Mouse (Mus musculus) hindbrain, embryonic 14.5 days (tissue): ENCODE results near the gene Zcchc12. TPM values are rescaled to one million over a fixed set of nuclear protein-coding genes. Genes with fewer than 3 reads are reported as not detected.

Source experiments
- ATAC-seq: fragments of 200-750 bp; cut with Nextera tagmentation; 2 replicates; pipeline ENCODE4 v1.8.0; 2017; ENCODE audit warnings: moderate number of reproducible peaks, mild to moderate bottlenecking, moderate TSS enrichment, moderate library complexity; ENCODE audit not compliant: low FRiP score
- DNase-seq: peaks from one replicate; pipeline ENCODE4 v3.0.0-alpha.2; 2015; ENCODE audit warnings: low spot score
- H3K27ac ChIP-seq: fragments of 300-500 bp; sonication (generic); 2 replicates; pipeline ENCODE4 v1.5.1; 2014; ENCODE audit warnings: mild to moderate bottlenecking, moderate library complexity
- H3K27me3 ChIP-seq: fragments of 300-500 bp; sonication (generic); 2 replicates; pipeline ENCODE4 v1.6.1; 2014; ENCODE audit warnings: mild to moderate bottlenecking, low read length, mixed read lengths; ENCODE audit not compliant: control insufficient read depth, insufficient read depth
- H3K36me3 ChIP-seq: fragments of 300-500 bp; sonication (generic); replicated peaks from 2 replicates; pipeline ENCODE4 v1.6.1; 2014; ENCODE audit not compliant: control insufficient read depth, insufficient read depth
- H3K4me1 ChIP-seq: fragments of 300-500 bp; sonication (generic); replicated peaks from 2 replicates; pipeline ENCODE4 v1.6.1; 2014; ENCODE audit warnings: antibody characterized with exemption, low read length, mixed read lengths; ENCODE audit not compliant: control insufficient read depth, insufficient read depth
- H3K4me2 ChIP-seq: fragments of 300-500 bp; sonication (generic); replicated peaks from 2 replicates; pipeline ENCODE4 v1.6.1; 2014; ENCODE audit warnings: mild to moderate bottlenecking, moderate library complexity
- H3K4me3 ChIP-seq: fragments of 300-500 bp; sonication (generic); replicated peaks from 2 replicates; pipeline ENCODE4 v1.5.1; 2014; ENCODE audit warnings: mild to moderate bottlenecking, low read length
- H3K9ac ChIP-seq: fragments of 300-500 bp; sonication (generic); 2 replicates; pipeline ENCODE4 v1.6.1; 2014
- H3K9me3 ChIP-seq: fragments of 300-500 bp; sonication (generic); 2 replicates; pipeline ENCODE4 v1.6.1; 2016; ENCODE audit warnings: low read length; ENCODE audit not compliant: control insufficient read depth
- WGBS: fragments of 180-500 bp; shearing (Covaris S2); extraction: QIAGEN DNeasy Blood & Tissue Kit; methylation state at CpG from one replicate; pipeline ENCODE4 v1.1.7; 2014; 5-methylcytosine and 5-hydroxymethylcytosine counted together
- polyA plus RNA-seq: library from polyadenylated mRNA; unstranded; fragments of >200 nt; fragmentation: Nextera tagmentation; extraction: Ambion mirVana; gene quantifications from 2 replicates; pipeline ENCODE4 v1.2.1, GENCODE M21; 2014

Zcchc12 gene
- 265 and 341 TPM in 2 replicates for polyA plus RNA-seq

DNA sequence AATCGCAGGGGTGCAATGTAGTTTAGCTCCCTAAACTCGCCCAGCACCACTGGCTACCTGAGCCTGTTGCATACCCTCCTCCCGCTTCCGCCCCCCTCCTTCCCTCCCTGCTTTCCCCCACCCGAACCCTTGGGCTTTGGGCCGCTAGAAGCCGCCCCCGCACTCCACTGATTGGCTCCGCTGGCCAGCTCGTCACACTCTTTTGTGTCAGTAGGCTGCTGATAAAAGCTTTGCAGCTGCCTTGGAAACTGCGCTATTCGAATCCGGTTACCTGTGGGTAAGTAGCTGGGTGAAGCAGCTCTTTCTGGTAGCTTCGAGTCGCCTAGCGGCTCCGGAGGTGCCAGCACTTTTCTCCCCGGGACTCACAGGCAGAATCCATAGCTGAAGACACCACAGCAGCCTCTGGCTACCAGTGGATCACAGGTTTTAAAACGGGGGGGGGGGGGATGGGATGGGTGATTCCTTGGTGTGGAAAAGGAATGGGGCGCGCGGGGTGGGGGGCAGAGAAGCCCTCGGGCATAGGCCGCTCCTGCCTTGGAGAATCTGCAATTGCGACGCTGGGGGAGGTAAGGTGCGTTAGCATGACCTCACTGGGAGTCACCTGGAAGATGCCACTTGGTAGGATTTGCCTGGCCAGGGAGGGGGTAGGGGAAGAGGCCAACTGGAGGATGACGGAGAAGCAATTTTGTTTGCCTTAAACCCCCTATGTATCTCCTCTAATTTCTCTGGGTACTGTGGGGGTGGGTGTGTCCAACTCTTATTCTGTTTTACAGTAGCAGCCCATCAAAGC, at the start of gene Zcchc12:
Gene Zcchc12, plus strand, starts transcription at position 169 of the 790 bp plus-strand sequence.
- WGBS = 27% methylated on average over 28 of the region's 28 CpGs
- Histone ChIP-seq H3K4me1 (peaks cover 20% of the 10 kb centered on the region), H3K27ac (peak within 1 kb of the TSS; percentile 74), H3K27me3 (no peaks in the 10 kb centered on the region), H3K9ac (peak within 1 kb of the TSS; percentile 65), H3K9me3 (no peaks in the 10 kb centered on the region), H3K4me3 (peak within 1 kb of the TSS; percentile 47), H3K4me2 (peak within 1 kb of the TSS; percentile 48), H3K36me3 (no peaks in the 10 kb centered on the region)
- ATAC-seq (peak; percentile 88), DNase-seq (peak; percentile 76)

- H3K36me3 ChIP-seq = no peaks in the 10 kb centered on the region
- ATAC-seq = no peak
- DNase-seq = no peak
- H3K27me3 ChIP-seq = no peaks in the 10 kb centered on the region
- H3K27ac ChIP-seq = no peak overlapping the region
- H3K4me2 ChIP-seq = no peak overlapping the region
- 70% methylated on average over 4 of the region's 4 CpGs for WGBS
- H3K4me1 ChIP-seq = no peaks in the 10 kb centered on the region
- no peak overlapping the region for H3K4me3 ChIP-seq
- no peak overlapping the region for H3K9ac ChIP-seq
- no peaks in the 10 kb centered on the region for H3K9me3 ChIP-seq
Observed at GRCm38 (mm10) chrX:36146746-36147145, 49.0 kb upstream of the Zcchc12 start.

GRCm38 (mm10) chrX:36150100-36150499, 45.6 kb upstream of the Zcchc12 start:
- Histone ChIP-seq H3K27me3 (no peaks in the 10 kb centered on the region), H3K36me3 (no peaks in the 10 kb centered on the region), H3K27ac (no peak overlapping the region), H3K4me2 (no peak overlapping the region), H3K4me1 (no peaks in the 10 kb centered on the region), H3K9me3 (no peaks in the 10 kb centered on the region), H3K4me3 (no peak overlapping the region), H3K9ac (no peak overlapping the region)
- ATAC-seq (no peak), DNase-seq (no peak)

DNA sequence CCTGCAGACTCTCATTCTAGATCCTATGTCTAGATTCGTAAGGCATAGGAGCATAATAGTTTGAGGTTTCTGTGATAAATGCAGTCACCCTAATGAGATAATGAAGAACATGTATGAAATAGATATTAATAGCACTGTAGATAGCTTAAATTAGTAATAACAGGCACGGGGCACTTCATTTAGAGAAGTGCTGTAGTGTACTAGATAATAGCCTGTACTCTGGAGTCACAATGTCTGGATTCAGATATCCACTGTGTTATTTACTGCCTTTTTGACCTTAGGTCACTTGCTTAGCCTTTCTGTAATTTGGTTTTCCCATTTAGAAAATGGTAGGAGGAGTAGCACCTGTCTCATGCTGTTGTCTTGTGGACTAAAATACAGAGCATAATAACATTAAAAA, 39.0 kb upstream of the Zcchc12 start:
- ATAC-seq (no peak), DNase-seq (no peak)
- no peak overlapping the region for H3K9ac ChIP-seq
- no peaks in the 10 kb centered on the region for H3K36me3 ChIP-seq
- H3K9me3 ChIP-seq = no peaks in the 10 kb centered on the region
- no peaks in the 10 kb centered on the region for H3K27me3 ChIP-seq
- no peak overlapping the region for H3K4me3 ChIP-seq
- H3K4me1 ChIP-seq = no peaks in the 10 kb centered on the region
- no peak overlapping the region for H3K27ac ChIP-seq
- 82% methylated on average over 2 of the region's 2 CpGs for WGBS
- H3K4me2 ChIP-seq = no peak overlapping the region

DNA sequence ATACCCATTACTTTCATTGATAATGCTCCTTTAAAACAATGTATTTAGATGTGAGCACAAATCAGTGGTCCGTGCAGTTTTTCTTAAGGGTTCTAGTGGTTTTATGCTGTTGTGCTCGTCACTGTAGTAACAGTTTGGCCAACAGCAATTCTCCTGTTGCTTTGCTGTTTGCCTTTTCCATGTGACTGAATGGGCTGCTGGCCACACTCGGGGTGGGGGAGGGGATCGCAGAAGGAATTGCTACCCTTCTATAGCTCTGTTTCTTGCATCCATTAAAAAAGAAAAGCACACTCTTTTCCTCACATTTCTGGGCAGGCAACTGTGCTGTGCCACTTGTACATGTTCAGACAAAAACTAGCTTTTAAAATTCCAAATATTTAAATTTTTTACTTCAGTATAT, 34.1 kb upstream of the Zcchc12 start:
- Histone ChIP-seq H3K27ac (no peak overlapping the region), H3K27me3 (no peaks in the 10 kb centered on the region), H3K36me3 (no peaks in the 10 kb centered on the region), H3K4me1 (no peaks in the 10 kb centered on the region), H3K9ac (no peak overlapping the region), H3K4me3 (no peak overlapping the region), H3K4me2 (no peak overlapping the region), H3K9me3 (no peaks in the 10 kb centered on the region)
- ATAC-seq (no peak), DNase-seq (no peak)
- 25% methylated on average over 4 of the region's 4 CpGs for WGBS

GRCm38 (mm10) chrX:36183625-36184024, 12.1 kb upstream of the Zcchc12 start:
- DNase-seq (no peak), ATAC-seq (no peak)
- no peak overlapping the region for H3K9ac ChIP-seq
- H3K9me3 ChIP-seq = no peaks in the 10 kb centered on the region
- H3K36me3 ChIP-seq = no peaks in the 10 kb centered on the region
- H3K4me2 ChIP-seq = no peak overlapping the region
- no peak overlapping the region for H3K4me3 ChIP-seq
- no peaks in the 10 kb centered on the region for H3K27me3 ChIP-seq
- no peaks in the 10 kb centered on the region for H3K4me1 ChIP-seq
- H3K27ac ChIP-seq = no peak overlapping the region

DNA sequence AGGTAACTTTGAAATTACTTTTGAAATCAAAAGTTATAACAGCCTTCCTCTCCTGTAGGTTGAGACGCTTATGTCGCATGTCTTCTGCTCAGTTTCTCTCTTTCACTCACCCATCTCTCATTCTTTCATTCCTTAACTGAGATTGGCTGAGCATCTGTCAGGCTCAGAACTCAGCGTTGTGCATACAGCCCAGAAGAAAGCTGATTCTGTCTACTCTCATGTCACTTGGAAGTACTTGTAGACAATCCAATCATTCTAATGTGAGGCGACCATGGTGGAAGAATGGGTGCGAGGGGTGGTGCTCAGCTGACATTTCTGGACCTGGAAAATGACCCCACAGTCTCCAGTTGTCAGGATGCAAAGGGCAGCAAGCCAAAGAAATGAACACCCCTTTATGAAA, 9.7 kb upstream of the Zcchc12 start:
- Histone ChIP-seq H3K4me2 (no peak overlapping the region), H3K4me1 (no peaks in the 10 kb centered on the region), H3K4me3 (no peak overlapping the region), H3K27ac (peak overlapping the region; percentile 14; the same call in 1 of the 2 replicates), H3K36me3 (no peaks in the 10 kb centered on the region), H3K9me3 (no peaks in the 10 kb centered on the region), H3K9ac (no peak overlapping the region), H3K27me3 (no peaks in the 10 kb centered on the region)
- no peak for DNase-seq
- ATAC-seq = 0 out of 2 replicates have a peak, but pooled peaks have one; percentile 11
- WGBS = 42% methylated on average over 5 of the region's 5 CpGs

GRCm38 (mm10) chrX:36186443-36186842, 9.3 kb upstream of the Zcchc12 start:
- H3K27me3 ChIP-seq = no peaks in the 10 kb centered on the region
- H3K4me3 ChIP-seq = no peak overlapping the region
- no peaks in the 10 kb centered on the region for H3K9me3 ChIP-seq
- 23% methylated on average over 6 of the region's 6 CpGs for WGBS
- H3K4me1 ChIP-seq = no peaks in the 10 kb centered on the region
- DNase-seq = no peak
- H3K27ac ChIP-seq = peak overlapping the region; percentile 14; the same call in 1 of the 2 replicates
- no peak overlapping the region for H3K9ac ChIP-seq
- ATAC-seq = peak; percentile 31; the same call in 1 of the 2 replicates
- H3K4me2 ChIP-seq = no peak overlapping the region
- H3K36me3 ChIP-seq = no peaks in the 10 kb centered on the region

DNA sequence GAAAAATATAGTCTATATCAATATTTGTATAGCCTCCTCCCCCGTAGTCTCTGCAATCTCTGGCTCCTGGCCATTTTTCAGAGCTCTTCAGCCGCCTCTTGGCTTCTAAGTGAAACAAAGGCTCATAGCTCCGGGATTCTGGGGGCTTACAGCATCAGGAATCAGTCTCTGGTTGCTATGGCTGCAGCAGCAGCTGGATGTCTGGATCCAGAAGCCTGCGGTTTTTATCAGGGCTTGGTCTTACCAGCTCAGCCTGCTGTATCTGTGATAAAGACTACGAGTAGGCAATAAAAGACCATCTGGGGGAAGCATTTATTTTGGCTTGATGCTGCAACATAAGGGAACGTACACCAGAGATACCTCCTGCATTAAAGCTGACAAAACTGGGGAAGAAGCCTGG, 1.8 kb upstream of the Zcchc12 start:
- ATAC-seq (peak; percentile 52; the same call in 1 of the 2 replicates), DNase-seq (peak; percentile 65)
- Histone ChIP-seq H3K36me3 (no peaks in the 10 kb centered on the region), H3K9me3 (no peaks in the 10 kb centered on the region), H3K4me2 (peak overlapping the region; percentile 25), H3K27me3 (no peaks in the 10 kb centered on the region), H3K4me1 (peaks cover 20% of the 10 kb centered on the region), H3K27ac (peak overlapping the region; percentile 83), H3K4me3 (no peak overlapping the region), H3K9ac (peak overlapping the region; percentile 28; the same call in 1 of the 2 replicates)
- 26% methylated on average over 6 of the region's 6 CpGs for WGBS
